Comparison of ENCODE assay signal across 29 mouse cellular contexts in genomic region chr2:92651294-92651816, GRCm38 (mm10). TPM values are rescaled to one million over a fixed set of nuclear protein-coding genes. Genes with fewer than 3 reads are reported as not detected.
DNase-seq lines count a peak whose midpoint lies in the region; ATAC-seq and TF ChIP-seq lines count a peak whose summit lies in the region.
"Had no signal": no experiment of that assay in that cellular context is flagged by ENCODE, and none has a peak within 500 bp of the region (broad histone marks: within the 10 kb centered on the region; RNA-seq: fewer than 3 reads in every experiment).

No protein-coding gene starts in this region.

- no peaks in the 10 kb centered on the region for H3K79me2 ChIP-seq in MEL (ENCODE audit: control insufficient read depth, insufficient read depth, low read length, poor library complexity)

- peak; percentile 2; the same call in 1 of the 2 replicates for TF ChIP-seq RAD21 in MEL (IDR thresholded peaks at IDR 0.05; ENCODE audit: low read depth, low read length)

- 0 out of 2 replicates have a peak, but pooled peaks have one; percentile 13 for ATAC-seq in megakaryocyte progenitor cell, adult 5-6 weeks (replicated peaks; ENCODE audit: poor library complexity)
- ATAC-seq: forebrain, embryonic 14.5 days; forebrain, postnatal 0 days; inflammation-experienced regulatory T-cells, adult 6 months; Patski had no signal

- no peak overlapping the region for H3K9ac ChIP-seq in MEL (ENCODE audit: control insufficient read depth, low read depth, low read length, poor library complexity, severe bottlenecking)
- H3K9ac ChIP-seq: embryonic facial prominence, embryonic 12.5 days; embryonic facial prominence, embryonic 15.5 days; forebrain, postnatal 0 days; heart, embryonic 12.5 days; heart, embryonic 15.5 days; hindbrain, embryonic 14.5 days had no signal

- peak overlapping the region; percentile 20; the same call in 1 of the 2 replicates for H3K27ac ChIP-seq in MEL (ENCODE audit: control insufficient read depth, low read depth, low read length)
- H3K27ac ChIP-seq: embryonic facial prominence, embryonic 12.5 days; embryonic facial prominence, embryonic 15.5 days; heart, embryonic 15.5 days; hindbrain, embryonic 10.5 days; hindbrain, embryonic 14.5 days; hindbrain, postnatal 0 days had no signal

- peak; percentile 25 to 50 for DNase-seq in left cerebral cortex, postnatal 14 days (ENCODE audit: low spot score in 2 of 2)
- no peak for DNase-seq in left cerebral cortex, adult 8-10 months (ENCODE audit: low spot score in 2 of 2)
- DNase-seq in right cerebral cortex, adult 18-20 months: peak; percentile 38
- DNase-seq in right cerebral cortex, postnatal 25 days: no peak
- peak; percentile 45 for DNase-seq in MEL (ENCODE audit: low read depth, low spot score)
- DNase-seq in thymus, postnatal 10 days (ENCODE audit: low spot score in 2 of 2): no peak
- DNase-seq: adrenal gland, postnatal 10 days; adrenal gland, postnatal 36 days; cerebellum, adult 11 months; cerebellum, adult 2 months; cerebellum, adult 9-11 months; cerebellum, postnatal 25 days; forebrain, postnatal 0 days; gastrocnemius, postnatal 10 days; gastrocnemius, postnatal 36 days; heart, postnatal 10 days; heart, postnatal 36 days had no signal

- H3K36me3 ChIP-seq in MEL (ENCODE audit: control insufficient read depth in 1 of 2, insufficient read depth in 2 of 2, low read length in 2 of 2): peaks cover 0 to 28% of the 10 kb centered on the region in 2 experiments; a peak in 2 of 4 replicates
- H3K36me3 ChIP-seq: embryonic facial prominence, embryonic 12.5 days; embryonic facial prominence, embryonic 15.5 days; heart, embryonic 12.5 days; heart, embryonic 15.5 days; hindbrain, embryonic 10.5 days had no signal

- intact Hi-C loops in left cerebral cortex, postnatal 14 days (cut with DNase I): no loop called here

- no peaks in the 10 kb centered on the region for H3K27me3 ChIP-seq in MEL (ENCODE audit: control insufficient read depth in 1 of 2, insufficient read depth in 2 of 2, low read length in 2 of 2)
- H3K27me3 ChIP-seq: embryonic facial prominence, embryonic 12.5 days; embryonic facial prominence, embryonic 15.5 days; heart, embryonic 12.5 days; heart, embryonic 15.5 days had no signal

- 0 out of 4 replicates have a peak, but pooled peaks of 1 of the 2 experiments have one; percentile 23 for TF ChIP-seq EP300 in MEL (IDR thresholded peaks at IDR 0.05; ENCODE audit: low read depth in 1 of 2, low read length in 2 of 2)

- no peak overlapping the region for H3K4me3 ChIP-seq in MEL (ENCODE audit: control insufficient read depth in 1 of 2, insufficient read depth in 1 of 2, low read depth in 2 of 2, low read length in 2 of 2)
- H3K4me3 ChIP-seq: embryonic facial prominence, embryonic 12.5 days; embryonic facial prominence, embryonic 15.5 days; heart, embryonic 12.5 days; heart, embryonic 15.5 days; hindbrain, embryonic 10.5 days had no signal

- no peaks in the 10 kb centered on the region for H3K9me3 ChIP-seq in MEL (replicated peaks; ENCODE audit: insufficient read depth, low read length)
- H3K9me3 ChIP-seq: embryonic facial prominence, embryonic 12.5 days; embryonic facial prominence, embryonic 15.5 days; heart, embryonic 12.5 days; heart, embryonic 15.5 days; hindbrain, embryonic 10.5 days had no signal

- H3K4me1 ChIP-seq in MEL (ENCODE audit: control insufficient read depth in 1 of 2, insufficient read depth in 2 of 2, low read length in 2 of 2): peaks cover 27 to 37% of the 10 kb centered on the region in 2 experiments
- H3K4me1 ChIP-seq: embryonic facial prominence, embryonic 12.5 days; embryonic facial prominence, embryonic 15.5 days; heart, embryonic 15.5 days had no signal

- no peak for TF ChIP-seq POLR2A in MEL (IDR thresholded peaks at IDR 0.05; ENCODE audit: control insufficient read depth in 1 of 2, insufficient read depth in 1 of 2, low read depth in 1 of 2, low read length in 2 of 2, poor library complexity in 1 of 2)

- no peak for TF ChIP-seq CTCF in MEL (IDR thresholded peaks at IDR 0.05 in 2 of 3, conservative IDR thresholded peaks at IDR 0.05 in 1 of 3; ENCODE audit: control insufficient read depth in 1 of 3, insufficient read depth in 1 of 3, low read depth in 2 of 3, low read length in 3 of 3, poor library complexity in 1 of 3, severe bottlenecking in 1 of 3)

TF ChIP-seq in MEL, 35 proteins besides CTCF, POLR2A, EP300 and RAD21:
- TF ChIP-seq CHD2 (IDR thresholded peaks at IDR 0.05; ENCODE audit: low read length) (no peak), CHD1 (IDR thresholded peaks at IDR 0.05; ENCODE audit: low read depth, low read length) (no peak), ZNF384 (IDR thresholded peaks at IDR 0.05; ENCODE audit: low read depth, low read length) (no peak), POLR2AphosphoS2 (IDR thresholded peaks at IDR 0.05; ENCODE audit: low read length) (no peak), USF1 (IDR thresholded peaks at IDR 0.05; ENCODE audit: low read depth, low read length) (no peak), ETS1 (IDR thresholded peaks at IDR 0.05; ENCODE audit: low read depth, low read length) (peak; percentile 19; the same call in 1 of the 2 replicates), NRF1 (IDR thresholded peaks at IDR 0.05; ENCODE audit: insufficient read depth, low read depth, low read length, poor library complexity, severe bottlenecking) (0 out of 2 replicates have a peak, but pooled peaks have one; percentile 10), RCOR1 (IDR thresholded peaks at IDR 0.05; ENCODE audit: low read depth, low read length) (0 out of 2 replicates have a peak, but pooled peaks have one; percentile 8), NELFE (IDR thresholded peaks at IDR 0.05; ENCODE audit: low read depth, low read length) (peak; percentile 25; the same call in 1 of the 2 replicates), JUND (IDR thresholded peaks at IDR 0.05; ENCODE audit: low read depth, low read length) (no peak), TCF12 (IDR thresholded peaks at IDR 0.05; ENCODE audit: low read depth, low read length) (0 out of 2 replicates have a peak, but pooled peaks have one; percentile 10)
TF ChIP-seq in MEL: peak in this region for 5.

RNA-seq across cellular contexts. Expression of gene Chst1, which starts 51.8 kb away (rescaled TPM):
- 100 to 1,000 TPM; 217 to 239 TPM for total RNA-seq in left cerebral cortex, postnatal 14 days (2021)
- total RNA-seq in left cerebral cortex, adult 8-10 months (2022): 100 to 1,000 TPM; 222 to 247 (median 229) TPM
- 0.35 and 0.56 TPM in 2 replicates for total RNA-seq in MEL (2012; rRNA removed)
- under 1 TPM in 1 of 2 experiments, not detected in 1; 0.14 TPM for polyA plus RNA-seq in MEL (2012; ENCODE audit: insufficient read depth in 1 of 2, insufficient read length in 2 of 2, low read depth in 1 of 2, low replicate concordance in 2 of 2, missing spikeins in 1 of 2)
- 0.12 and 0.22 TPM in 2 replicates for total RNA-seq in megakaryocyte progenitor cell, adult 5-6 weeks (2015)
- total RNA-seq in megakaryocyte progenitor cell, adult 5-6 weeks (2017): 0.14 TPM in 1 of 2 replicates, not detected in the other
- total RNA-seq: granulocyte monocyte progenitor cell, adult 5-6 weeks had no signal
- polyA plus RNA-seq: inflammation-experienced regulatory T-cells, adult 6 months had no signal

Comparison
In these comparisons a context has a peak if more than half of its experiments do, and no peak if none do; other contexts are left out.
1. DNase-seq: peak in left cerebral cortex, postnatal 14 days (2 of 2), right cerebral cortex, adult 18-20 months (single experiment) and MEL (single experiment); none in left cerebral cortex, adult 8-10 months (0 of 2), right cerebral cortex, postnatal 25 days (single experiment) and thymus, postnatal 10 days (0 of 2).
2. RNA of gene Chst1, which starts 51.8 kb away (total RNA-seq): 217 to 239 TPM in left cerebral cortex, postnatal 14 days and 222 to 247 TPM in left cerebral cortex, adult 8-10 months; 0.35 to 0.56 TPM in MEL and 0.12 to 0.22 TPM in megakaryocyte progenitor cell, adult 5-6 weeks; every median in the first group is over 100 times any median in the second.